Mouse (Mus musculus): ENCODE measurements at regions not wholly inside any gene's neighbourhood (a gene's known extent, or its start where the extent isn't known, plus 50 kb on each side); places are given as distances from the start of the nearest gene placed in this dataset.
"Not testable (repeated sequence)": the region's sequence is repeated elsewhere in the genome, so short reads cannot be mapped to it uniquely, and the experiment has no call there.

DNA sequence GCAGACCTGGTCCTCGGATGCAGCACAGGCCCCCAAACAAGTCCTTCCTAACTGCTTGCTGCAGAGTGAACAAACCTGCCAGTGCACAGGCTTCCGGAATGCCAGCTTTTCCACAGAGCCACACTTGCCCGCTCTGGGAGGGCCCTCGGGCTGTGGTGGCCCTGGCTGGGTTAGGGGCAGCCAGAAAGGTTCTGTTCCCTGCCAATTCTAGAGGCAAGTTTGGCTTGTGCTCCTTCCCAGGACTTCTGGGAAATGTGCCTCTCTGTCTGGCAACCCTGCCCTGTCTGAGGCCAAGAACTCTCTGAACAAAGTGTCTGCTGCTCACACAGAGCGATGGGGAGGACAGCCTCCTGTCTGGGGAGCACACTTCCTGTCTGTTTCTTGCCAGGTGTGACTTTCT, 66.4 kb downstream of the Xrcc2 start:
- DNase-seq (ENCODE audit: low read depth, low spot score): no peak

DNA sequence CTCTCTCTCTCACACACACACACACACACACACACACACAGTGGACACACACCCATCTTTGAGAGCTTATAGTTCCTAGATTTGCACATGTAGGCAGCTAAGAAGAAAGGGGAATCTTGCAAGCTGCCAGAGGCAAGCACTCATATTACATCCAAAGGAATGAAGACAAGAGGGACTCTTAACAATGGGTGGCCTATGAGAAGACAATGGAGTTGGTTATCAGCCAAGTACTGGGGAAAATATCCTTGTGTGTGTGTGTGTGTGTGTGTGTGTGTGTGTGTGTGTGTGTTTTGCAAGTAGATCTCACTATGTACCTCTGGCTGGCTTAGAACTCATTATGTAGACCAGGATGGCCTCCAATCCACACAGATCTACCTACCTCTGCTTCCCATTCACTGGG, 67.5 kb downstream of the Xrcc2 start:
- DNase-seq (ENCODE audit: low read depth, low spot score): no peak

DNA sequence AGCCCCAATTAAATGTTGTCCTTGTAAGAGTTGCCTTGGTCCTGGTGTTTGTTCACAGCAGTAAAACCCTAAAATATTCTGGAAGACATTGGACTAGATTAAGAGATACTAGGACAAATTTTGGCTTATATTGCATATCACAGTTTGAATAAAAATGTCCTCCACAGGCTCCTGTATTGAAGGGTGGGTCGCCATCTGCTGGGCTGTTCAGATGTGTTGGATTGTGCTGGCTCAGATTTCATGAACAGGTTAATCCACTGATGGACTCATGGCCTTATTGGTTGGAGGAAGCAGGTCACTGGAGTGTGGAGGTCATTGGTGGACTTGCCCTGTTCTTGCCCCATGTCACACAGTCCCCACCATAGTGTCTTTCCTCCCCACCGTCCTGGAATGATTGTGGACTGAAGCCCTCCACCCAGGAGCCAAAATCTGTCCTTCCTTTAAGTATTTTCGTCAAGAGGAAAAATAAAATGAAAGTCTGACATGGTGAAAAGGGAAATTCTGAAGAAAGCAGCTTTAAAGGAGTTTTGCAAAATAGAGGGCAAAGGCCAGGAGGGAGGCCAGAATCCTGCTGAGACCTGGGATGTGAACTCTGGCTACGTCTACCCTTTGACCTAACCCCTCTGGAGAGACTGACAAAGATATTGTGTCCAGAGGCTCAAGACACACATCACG, 72.6 kb downstream of the Xrcc2 start:
- DNase-seq (ENCODE audit: low read depth, low spot score): peak; percentile 19

DNA sequence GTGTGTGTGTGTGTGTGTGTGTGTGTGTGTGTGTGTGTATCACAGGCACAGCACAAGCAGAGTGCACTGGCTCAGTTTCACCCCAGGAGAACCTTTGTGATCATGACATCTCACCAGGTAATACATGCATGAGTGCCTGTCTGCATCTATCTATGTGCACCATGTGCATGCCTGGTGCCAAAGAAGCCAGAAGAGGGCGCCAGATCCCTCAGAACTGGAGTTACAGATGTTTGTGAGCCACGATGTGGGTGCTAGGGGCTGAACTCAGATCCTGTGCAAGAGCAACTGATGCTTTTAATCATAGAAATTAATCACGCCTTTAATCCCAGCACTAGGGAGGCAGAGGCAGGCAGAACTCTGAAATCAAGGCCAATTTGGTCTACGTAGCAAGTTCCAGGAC, 75.9 kb downstream of the Xrcc2 start:
- no peak for DNase-seq (ENCODE audit: low read depth, low spot score)

DNA sequence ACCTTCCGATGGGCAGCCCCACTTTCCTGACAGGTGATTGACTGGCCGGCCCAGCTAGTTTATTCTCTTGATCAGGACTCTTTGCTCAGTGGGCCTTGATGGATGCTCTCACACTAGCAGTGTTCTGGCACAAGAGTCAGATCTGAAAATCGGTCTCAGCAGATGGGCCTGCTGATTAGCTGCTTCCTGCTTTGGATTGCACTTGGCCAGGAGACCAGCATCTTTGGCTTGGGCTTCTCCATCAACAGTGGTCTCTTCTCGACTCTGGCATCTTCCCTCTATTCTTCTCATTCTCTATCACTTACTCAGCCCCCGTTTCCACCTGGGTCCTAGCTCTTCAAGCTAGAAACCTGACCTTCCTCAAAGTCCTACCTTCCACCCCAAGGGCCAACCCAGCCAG, 77.1 kb downstream of the Xrcc2 start:
- no peak for DNase-seq (ENCODE audit: low read depth, low spot score)

DNA sequence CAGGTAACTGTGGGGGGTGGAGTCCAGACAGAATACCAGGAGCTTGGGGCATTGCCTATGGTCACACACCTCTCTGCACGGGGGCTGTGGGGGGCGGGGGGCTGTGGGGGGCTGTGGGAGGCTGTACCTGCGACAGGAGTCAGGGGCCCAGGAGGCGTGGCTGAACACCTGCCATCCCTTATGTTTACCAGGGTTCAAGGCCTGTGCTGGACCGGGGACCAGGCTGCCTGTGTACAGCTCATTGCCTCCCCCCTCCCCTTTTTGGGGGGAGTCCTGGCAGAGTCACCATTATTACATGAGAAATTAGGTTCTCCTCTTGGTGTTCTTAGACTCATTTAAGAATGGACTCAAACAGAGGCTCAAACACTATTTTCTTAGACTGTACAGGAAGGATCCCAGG, 78.5 kb downstream of the Xrcc2 start:
- no peak for DNase-seq (ENCODE audit: low read depth, low spot score)

DNA sequence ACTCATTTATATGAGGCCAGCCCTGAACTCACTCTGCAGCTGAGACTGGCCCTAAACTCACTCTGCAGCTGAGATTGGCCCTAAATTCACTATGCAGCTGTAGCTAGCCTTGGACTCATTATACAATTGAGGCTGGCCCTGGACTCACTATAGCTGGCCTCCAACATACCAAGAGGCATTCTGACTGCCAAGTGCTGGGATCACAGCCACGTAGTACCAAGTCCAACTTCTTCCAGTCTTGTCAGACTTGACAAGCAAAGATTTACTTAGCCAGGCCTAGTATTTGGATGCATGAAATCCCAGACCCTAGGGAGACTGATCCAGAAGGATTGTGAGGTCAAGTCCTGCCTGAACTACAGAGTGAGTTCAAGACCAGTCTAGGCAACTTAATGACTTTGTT, 81.6 kb downstream of the Xrcc2 start:
- no peak for DNase-seq (ENCODE audit: low read depth, low spot score)

DNA sequence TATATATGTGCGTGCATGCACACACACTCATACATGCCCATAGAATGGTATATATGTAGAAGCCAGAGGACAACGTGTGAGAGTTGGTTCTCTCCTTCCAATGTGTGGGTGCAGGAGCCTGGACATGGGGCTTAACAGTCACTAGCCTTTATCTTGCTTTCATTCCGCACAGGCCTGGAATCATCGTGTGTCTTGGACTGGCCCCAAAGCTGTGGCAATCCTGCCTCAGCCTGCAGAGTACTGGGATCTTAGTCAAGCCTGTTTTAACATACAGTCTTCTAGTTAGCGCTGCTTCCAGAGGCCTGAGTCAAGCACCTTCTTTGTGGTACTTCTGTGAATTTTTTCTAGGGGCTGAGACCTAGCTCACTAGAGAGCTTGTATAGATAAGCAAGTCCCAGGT, 85.8 kb downstream of the Xrcc2 start:
- DNase-seq (ENCODE audit: low read depth, low spot score): no peak

DNA sequence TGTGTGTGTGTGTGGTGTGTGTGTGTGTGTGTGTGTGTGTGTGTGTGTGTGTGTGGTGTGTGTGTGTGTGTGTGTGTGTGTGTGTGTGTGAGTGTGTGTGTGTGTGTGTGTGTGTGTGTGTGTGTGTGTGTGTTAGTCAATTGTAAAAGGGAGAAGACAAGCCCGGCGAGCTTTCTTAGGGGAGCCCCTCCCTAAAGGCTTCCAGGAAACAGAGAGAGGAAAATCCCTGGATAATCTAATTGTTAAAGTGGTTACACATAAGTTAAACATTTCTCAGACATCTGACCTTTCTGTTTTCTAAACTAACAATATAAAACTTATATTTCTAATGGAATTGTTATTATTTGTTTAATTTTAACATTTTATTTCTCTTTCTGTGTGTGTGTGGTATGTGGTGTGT, 86.3 kb downstream of the Xrcc2 start:
- DNase-seq (ENCODE audit: low read depth, low spot score): not testable (repeated sequence)

DNA sequence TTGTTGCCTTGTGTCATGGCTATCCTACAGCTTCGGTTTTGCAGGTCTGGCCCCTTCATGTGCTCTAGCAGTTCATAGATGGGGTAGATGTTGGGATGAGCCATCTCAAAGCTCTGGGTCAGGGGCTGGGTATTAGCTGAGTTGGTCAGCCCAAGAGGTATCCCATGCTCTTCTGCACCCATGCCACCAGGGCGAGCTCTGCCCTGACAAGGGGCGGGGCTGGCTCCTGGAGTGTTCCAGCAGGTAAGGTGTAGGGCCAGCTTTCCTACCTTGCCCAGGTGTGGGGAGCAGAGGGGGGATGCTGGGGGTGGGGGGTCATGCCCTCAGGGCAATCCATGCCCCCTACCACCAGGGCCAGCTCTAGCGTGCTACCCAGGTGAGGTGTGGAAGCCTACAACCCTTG, 91.0 kb downstream of the Xrcc2 start:
- DNase-seq (ENCODE audit: low read depth, low spot score): no peak

DNA sequence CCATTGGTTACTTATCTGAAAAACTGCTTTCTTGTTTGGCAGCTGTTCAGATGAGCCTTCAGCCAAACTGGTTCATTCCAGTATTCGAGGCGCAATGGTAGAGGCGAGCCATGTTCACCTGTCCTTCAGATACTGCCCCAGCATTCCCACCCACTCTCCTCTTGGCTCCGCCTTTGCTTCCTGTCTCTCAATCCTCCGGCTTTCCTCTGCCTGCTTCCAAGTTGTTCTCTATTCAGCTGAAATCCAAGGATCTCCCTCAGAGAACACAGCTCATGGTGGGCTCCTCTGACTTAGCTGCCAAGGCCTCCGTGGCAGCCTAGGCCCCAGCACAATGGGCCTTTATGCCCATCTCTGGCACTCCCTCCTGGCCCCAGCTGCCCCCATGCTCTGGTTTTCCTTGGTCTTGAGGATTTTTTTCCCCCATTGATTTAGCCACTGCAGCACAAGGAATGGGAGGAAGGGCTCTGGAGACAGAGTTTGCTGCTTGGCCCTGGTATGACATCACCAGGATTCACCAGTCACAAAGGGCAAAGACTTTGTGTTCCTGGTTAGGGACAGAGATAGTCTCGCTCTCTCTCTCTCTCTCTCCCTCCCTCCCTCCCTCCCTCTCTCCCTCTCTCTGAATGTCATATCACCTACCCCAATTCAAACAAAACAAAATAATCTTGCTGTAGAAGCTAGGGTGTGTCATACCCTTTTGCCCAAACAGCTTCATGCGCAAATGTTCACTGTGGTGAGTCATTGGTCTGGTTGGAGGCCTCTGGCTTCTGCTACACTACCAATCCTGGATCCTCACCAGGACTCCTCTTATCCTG, 91.6 kb downstream of the Xrcc2 start:
- DNase-seq (ENCODE audit: low read depth, low spot score): no peak

DNA sequence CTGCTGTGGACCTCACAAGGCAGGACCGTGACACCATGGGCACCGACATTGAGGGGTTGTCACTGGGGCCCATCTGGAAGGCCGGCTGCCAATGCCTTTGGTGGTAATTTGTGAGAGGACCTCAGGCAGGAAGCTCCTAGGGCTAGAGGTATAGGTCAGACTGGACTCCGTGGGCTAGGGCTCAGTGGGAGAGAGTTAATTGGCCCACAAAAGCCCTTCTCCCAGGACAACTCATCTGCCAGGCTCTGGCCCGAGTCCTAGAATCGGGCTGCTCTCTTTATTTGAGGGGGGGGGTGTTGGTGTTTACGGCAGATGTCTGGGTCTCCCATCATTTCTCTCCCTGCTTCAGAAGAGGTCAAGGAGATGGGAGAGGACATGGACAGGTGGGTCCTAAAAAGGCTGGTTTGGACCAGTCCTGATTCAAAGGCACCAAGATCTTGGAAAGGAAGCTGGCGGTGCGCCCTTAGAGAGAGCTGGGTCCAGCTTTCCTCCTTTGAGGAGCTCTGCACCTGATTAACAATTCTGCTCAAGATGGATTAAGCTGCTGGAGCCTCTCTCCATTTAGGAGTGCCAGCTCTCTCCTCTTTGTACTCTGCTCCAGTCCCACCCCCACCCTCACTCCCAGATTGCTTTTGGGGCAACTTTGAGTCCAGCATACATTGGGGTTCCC, 93.5 kb downstream of the Xrcc2 start:
- no peak for DNase-seq (ENCODE audit: low read depth, low spot score)

DNA sequence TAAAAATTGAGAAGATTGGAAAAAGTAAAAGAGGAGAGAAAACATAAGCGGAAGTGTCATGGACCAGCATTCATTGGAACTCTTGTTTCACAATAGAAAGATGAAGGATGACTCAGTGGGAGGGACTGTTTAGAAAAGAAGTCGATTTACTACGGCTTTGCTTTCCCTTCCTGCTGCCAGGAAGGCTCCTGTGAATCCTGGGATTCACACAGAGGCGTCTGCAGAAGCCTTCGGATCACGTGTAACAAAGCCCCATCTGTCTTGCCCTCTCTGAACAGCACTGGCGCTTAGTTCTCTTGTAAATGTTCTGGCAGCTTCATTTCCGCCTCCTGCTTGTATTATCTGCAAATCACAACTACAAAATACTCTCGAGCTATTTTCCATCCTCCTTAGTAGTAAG, 94.0 kb downstream of the Cct8l1 start:
- no peak for DNase-seq (ENCODE audit: low read depth, low spot score)

DNA sequence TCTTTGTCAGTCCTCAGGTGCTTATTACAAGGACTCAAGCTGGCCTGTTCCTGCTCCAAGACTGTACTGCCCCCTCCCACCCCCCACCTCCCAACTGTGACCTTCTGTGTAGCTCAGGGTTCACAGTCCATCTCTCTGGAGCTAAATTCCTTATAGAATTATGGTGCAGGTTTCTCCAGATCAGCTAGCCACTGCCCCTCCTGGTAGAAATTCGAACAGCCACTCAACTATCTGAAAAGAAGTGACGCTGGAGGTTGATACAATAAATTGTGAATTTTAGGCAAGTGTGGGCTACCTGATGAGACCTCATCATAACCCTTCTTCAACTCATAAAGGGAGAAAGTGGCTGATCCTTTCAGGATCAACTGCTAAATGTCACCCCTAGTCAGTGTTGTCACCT, 86.3 kb downstream of the Cct8l1 start:
- no peak for DNase-seq (ENCODE audit: low read depth, low spot score)

DNA sequence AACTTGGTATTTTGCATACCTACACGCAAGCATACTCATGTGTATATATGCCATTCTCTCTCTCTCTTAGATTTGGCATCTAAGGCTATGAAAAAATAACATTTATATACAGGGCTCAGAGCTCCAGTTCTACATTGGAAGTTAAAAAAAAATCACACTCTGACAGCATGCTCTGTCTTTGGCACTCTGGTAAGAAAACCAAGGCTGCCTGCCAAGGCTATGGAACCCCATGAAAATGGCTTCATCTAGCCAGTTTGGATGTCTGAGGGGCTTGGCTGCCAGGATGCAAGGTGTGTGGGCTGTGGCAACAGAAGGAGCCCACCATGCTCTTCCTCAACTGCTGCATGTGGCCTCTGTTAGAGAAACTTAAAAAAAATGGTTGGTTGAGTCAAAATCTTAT, 83.5 kb downstream of the Cct8l1 start:
- no peak for DNase-seq (ENCODE audit: low read depth, low spot score)

DNA sequence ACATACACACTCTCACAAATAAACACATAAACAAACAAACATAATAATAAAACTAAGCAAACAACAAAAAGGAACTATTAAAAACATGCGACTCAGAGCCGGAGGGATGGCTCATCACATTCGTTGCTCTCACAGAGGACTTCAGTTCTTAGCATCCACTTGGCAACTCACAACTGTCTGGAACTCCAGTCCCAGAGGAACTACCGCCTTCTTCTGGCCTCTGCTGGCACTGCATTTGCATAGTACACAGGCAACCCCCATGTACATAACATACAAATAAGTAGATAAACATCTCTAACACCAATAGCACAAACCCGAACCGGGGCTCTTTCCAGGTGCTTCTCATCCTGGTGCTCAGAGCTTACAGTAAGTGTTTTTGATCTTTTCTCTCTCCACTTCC, 81.9 kb downstream of the Cct8l1 start:
- DNase-seq (ENCODE audit: low read depth, low spot score): no peak

DNA sequence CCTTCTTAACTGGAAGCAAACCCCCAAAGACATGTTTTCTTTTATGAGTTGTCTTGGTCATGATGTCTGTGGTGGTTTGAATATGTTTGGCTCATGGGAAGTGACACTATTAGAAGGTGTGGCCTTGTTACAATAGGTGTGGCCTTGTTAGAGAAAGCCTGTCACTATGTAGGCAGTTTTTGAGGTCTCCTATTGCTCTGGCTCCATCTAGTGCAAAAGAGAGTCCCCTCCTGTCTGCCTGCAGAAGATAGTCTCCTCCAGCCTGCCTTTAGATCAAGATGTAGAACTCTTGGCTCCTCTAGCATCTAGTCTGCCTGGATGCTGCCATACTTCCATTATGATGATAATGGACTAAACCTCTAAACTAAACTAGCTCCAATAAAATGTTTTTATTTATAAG, 75.8 kb downstream of the Cct8l1 start:
- DNase-seq (ENCODE audit: low read depth, low spot score): peak; percentile 10

All from CD4-positive helper T cell, adult 2 months (primary cell).